ENCODE assay signal across 22 mouse cellular contexts in genomic region chr14:122116200-122116599, GRCm38 (mm10). TPM values are rescaled to one million over a fixed set of nuclear protein-coding genes. Genes with fewer than 3 reads are reported as not detected.
DNase-seq lines count a peak whose midpoint lies in the region; TF ChIP-seq lines count a peak whose summit lies in the region.
"Had no signal": no experiment of that assay in that cellular context is flagged by ENCODE, and none has a peak within 500 bp of the region (broad histone marks: within the 10 kb centered on the region; RNA-seq: fewer than 3 reads in every experiment).

No protein-coding gene starts in this region.

- H3K4me2 ChIP-seq in myocyte (ENCODE audit: low read depth) = no peak overlapping the region
- H3K4me2 ChIP-seq: embryonic facial prominence, embryonic 12.5 days; embryonic facial prominence, embryonic 15.5 days; forebrain, embryonic 15.5 days; heart, embryonic 13.5 days; hindbrain, embryonic 14.5 days had no signal

- no peak for TF ChIP-seq POLR2A in myocyte (IDR thresholded peaks at IDR 0.05; ENCODE audit: insufficient read length, low read depth)

- H3K79me2 ChIP-seq in myocyte (ENCODE audit: control insufficient read depth, insufficient read depth) = peaks cover 89% of the 10 kb centered on the region

- TF ChIP-seq CTCF in gastrocnemius, adult 2 months (IDR thresholded peaks at IDR 0.05) = no peak

- H3ac ChIP-seq in myocyte (ENCODE audit: control insufficient read depth, insufficient read length) = no peak overlapping the region

- H3K27me3 ChIP-seq in myocyte (ENCODE audit: control insufficient read depth, insufficient read depth, insufficient read length) = no peaks in the 10 kb centered on the region
- H3K27me3 ChIP-seq: embryonic facial prominence, embryonic 12.5 days; embryonic facial prominence, embryonic 15.5 days; forebrain, embryonic 15.5 days; heart, embryonic 13.5 days had no signal

- H3K27ac ChIP-seq in gastrocnemius, adult 2 months = peak overlapping the region; percentile 40; the same call in 1 of the 2 replicates
- H3K27ac ChIP-seq: embryonic facial prominence, embryonic 12.5 days; embryonic facial prominence, embryonic 15.5 days; forebrain, embryonic 15.5 days; heart, adult 2 months; heart, embryonic 10.5 days; heart, embryonic 13.5 days; hindbrain, embryonic 14.5 days; hindbrain, postnatal 0 days had no signal

- peaks cover 8% of the 10 kb centered on the region for H3K36me3 ChIP-seq in myocyte (ENCODE audit: control insufficient read depth, insufficient read depth)

- H3K4me3 ChIP-seq in gastrocnemius, adult 2 months = no peak overlapping the region
- H3K4me3 ChIP-seq in myocyte = no peak overlapping the region
- H3K4me3 ChIP-seq: embryonic facial prominence, embryonic 12.5 days; embryonic facial prominence, embryonic 15.5 days; forebrain, embryonic 15.5 days; heart, adult 2 months; heart, embryonic 10.5 days; heart, embryonic 13.5 days had no signal

- intact Hi-C loops in gastrocnemius, adult 2 months (cut with DNase I) = no loop called here

- DNase-seq in gastrocnemius, adult 2 months = no peak
- no peak for DNase-seq in gastrocnemius, adult 8-10 months (ENCODE audit: low spot score in 2 of 2)
- peak; percentile 25 for DNase-seq in testis, postnatal 14 days (ENCODE audit: low spot score)
- no peak for DNase-seq in testis, postnatal 10 days (ENCODE audit: low spot score)
- no peak for DNase-seq in cerebellum, adult 9-10 months
- DNase-seq: adrenal gland, adult 8-10 months; adrenal gland, postnatal 25 days; cerebellum, adult 18-20 months; cerebellum, adult 9-11 months; cerebellum, postnatal 25 days; gastrocnemius, postnatal 36 days; heart, adult 2 months; heart, postnatal 14 days; heart, postnatal 4 days had no signal

TF ChIP-seq in myocyte, 11 proteins besides CTCF, POLR2A, EP300 and RAD21:
- TF ChIP-seq E2F4 (IDR thresholded peaks at IDR 0.05; ENCODE audit: insufficient read depth) (no peak), CEBPB (IDR thresholded peaks at IDR 0.05; ENCODE audit: insufficient read depth, poor library complexity, severe bottlenecking) (peak; percentile 88)

RNA-seq across cellular contexts. Expression of gene Tm9sf2, which starts 9.4 kb away (rescaled TPM):
- total RNA-seq in gastrocnemius, adult 2 months (2021) = 10 to 100 TPM; 66.1 to 71.7 TPM
- total RNA-seq in gastrocnemius, adult 8-10 months (2022) = 10 to 100 TPM; 65.0 to 68.9 (median 65.6) TPM
- 64.1 TPM for polyA plus RNA-seq in myocyte (2012; fragmentation: generic; extraction: Trizol)
